ENCODE assay signal across 7 mouse cellular contexts in the genomic region with DNA sequence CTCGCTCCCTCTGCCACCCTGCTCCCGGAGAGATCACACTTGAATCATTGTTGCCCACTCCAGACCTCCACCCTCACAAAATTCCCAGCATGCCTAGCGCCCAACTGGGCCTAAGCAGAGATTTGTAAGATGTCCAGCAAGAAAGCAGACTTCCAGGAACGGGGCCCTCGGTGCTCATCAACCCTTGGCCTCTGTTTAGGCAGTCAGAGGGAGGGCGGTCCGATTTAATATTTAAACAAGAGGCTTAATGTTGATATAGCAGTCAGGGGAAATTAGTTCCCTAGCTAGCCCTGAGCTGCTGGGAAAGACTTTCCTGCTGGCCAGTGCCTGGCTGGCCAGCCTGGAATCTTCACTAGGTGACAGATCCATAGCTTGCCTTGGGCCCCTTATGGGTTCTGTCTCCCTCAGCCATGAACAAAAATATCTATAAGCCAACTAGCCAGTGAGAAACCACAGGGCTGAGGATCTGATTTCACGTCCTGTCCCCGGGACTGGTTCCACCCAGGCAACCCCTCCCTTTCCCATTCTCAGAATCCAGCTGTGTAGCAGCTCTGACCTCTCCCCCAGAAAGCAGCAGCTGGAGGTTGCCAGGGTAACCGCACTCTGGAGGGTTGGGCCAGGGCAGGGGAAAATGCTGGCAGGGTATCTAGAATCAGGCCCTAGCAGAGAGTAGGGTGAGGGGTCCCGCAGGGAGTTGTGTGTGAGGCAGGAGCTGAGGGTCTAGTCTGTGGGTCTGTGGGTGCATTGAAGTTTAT. TPM values are rescaled to one million over a fixed set of nuclear protein-coding genes. Genes with fewer than 3 reads are reported as not detected.
A peak's percentile ranks its signal among the peaks of the same experiment; 100 is the strongest.
DNase-seq lines count a peak whose midpoint lies in the region; ATAC-seq and TF ChIP-seq lines count a peak whose summit lies in the region.

No protein-coding gene starts in this region.

- H3K27ac ChIP-seq in embryonic facial prominence, embryonic 11.5 days (replicated peaks; ENCODE audit: low read depth, low read length) = peak overlapping the region; percentile 62
- H3K27ac ChIP-seq in heart, embryonic 14.5 days (replicated peaks in 1 of 2; ENCODE audit: control insufficient read depth in 1 of 2, insufficient read depth in 1 of 2, low read depth in 2 of 2, low read length in 2 of 2) = peak overlapping the region; percentile 68 to 79
- peak overlapping the region; percentile 90 for H3K27ac ChIP-seq in kidney, postnatal 0 days
- peak overlapping the region; percentile 94 for H3K27ac ChIP-seq in stomach, embryonic 16.5 days (ENCODE audit: low read length)

- no peaks in the 10 kb centered on the region for H3K9me3 ChIP-seq in embryonic facial prominence, embryonic 11.5 days (replicated peaks; ENCODE audit: control insufficient read depth, low read length)
- 0 out of 2 replicates have a peak, but pooled peaks cover 3% of the 10 kb centered on the region for H3K9me3 ChIP-seq in heart, embryonic 14.5 days (ENCODE audit: control insufficient read depth, low read length)
- no peaks in the 10 kb centered on the region for H3K9me3 ChIP-seq in kidney, postnatal 0 days (replicated peaks; ENCODE audit: low read length)
- H3K9me3 ChIP-seq in stomach, embryonic 16.5 days (replicated peaks; ENCODE audit: control insufficient read depth, low read length) = 0 out of 2 replicates have a peak, but pooled peaks cover 4% of the 10 kb centered on the region

- DNase-seq in adrenal gland, adult 8-10 months = peak; percentile 44
- peak; percentile 88 for DNase-seq in embryonic facial prominence, embryonic 11.5 days (ENCODE audit: low spot score)
- DNase-seq in kidney, postnatal 0 days (ENCODE audit: low spot score) = peak; percentile 94
- DNase-seq in lung, postnatal 36 days = peak; percentile 80
- DNase-seq in cerebellum, adult 11 months = no peak

- TF ChIP-seq CTCF in kidney, postnatal 0 days (IDR thresholded peaks at IDR 0.05; ENCODE audit: low read depth) = no peak

- no peaks in the 10 kb centered on the region for H3K36me3 ChIP-seq in embryonic facial prominence, embryonic 11.5 days (replicated peaks; ENCODE audit: control insufficient read depth, insufficient read depth, low read depth, low read length)
- H3K36me3 ChIP-seq in heart, embryonic 14.5 days (ENCODE audit: control insufficient read depth, insufficient read depth, low read length) = no peaks in the 10 kb centered on the region
- 0 out of 2 replicates have a peak, but pooled peaks cover 3% of the 10 kb centered on the region for H3K36me3 ChIP-seq in kidney, postnatal 0 days (ENCODE audit: insufficient read depth, low read length)
- no peaks in the 10 kb centered on the region for H3K36me3 ChIP-seq in stomach, embryonic 16.5 days (ENCODE audit: control insufficient read depth, insufficient read depth, low read length)

- H3K27me3 ChIP-seq in embryonic facial prominence, embryonic 11.5 days (ENCODE audit: control insufficient read depth, insufficient read depth, low read length) = no peaks in the 10 kb centered on the region
- H3K27me3 ChIP-seq in heart, embryonic 14.5 days (ENCODE audit: control insufficient read depth, insufficient read depth, low read length) = no peaks in the 10 kb centered on the region
- no peaks in the 10 kb centered on the region for H3K27me3 ChIP-seq in kidney, postnatal 0 days (ENCODE audit: insufficient read depth, low read length)
- H3K27me3 ChIP-seq in stomach, embryonic 16.5 days (ENCODE audit: control insufficient read depth, insufficient read depth, low read length) = no peaks in the 10 kb centered on the region

- peaks cover 12% of the 10 kb centered on the region for H3K4me1 ChIP-seq in embryonic facial prominence, embryonic 11.5 days (ENCODE audit: control insufficient read depth, insufficient read depth, low read length)
- peaks cover 20% of the 10 kb centered on the region in 2 experiments for H3K4me1 ChIP-seq in heart, embryonic 14.5 days (ENCODE audit: control insufficient read depth in 2 of 2, insufficient read depth in 2 of 2, low read length in 2 of 2)
- H3K4me1 ChIP-seq in kidney, postnatal 0 days (replicated peaks; ENCODE audit: insufficient read depth, low read length) = peaks cover 21% of the 10 kb centered on the region
- H3K4me1 ChIP-seq in stomach, embryonic 16.5 days (ENCODE audit: control insufficient read depth, insufficient read depth, low read length) = peaks cover 41% of the 10 kb centered on the region

- peak; percentile 87 for ATAC-seq in embryonic facial prominence, embryonic 11.5 days (replicated peaks; ENCODE audit: insufficient number of reproducible peaks, low FRiP score, low TSS enrichment, low read depth)
- peak; percentile 78 for ATAC-seq in heart, embryonic 14.5 days (ENCODE audit: insufficient number of reproducible peaks, insufficient read depth, low FRiP score, low read depth)
- ATAC-seq in kidney, postnatal 0 days (replicated peaks; ENCODE audit: low FRiP score, low read depth) = peak; percentile 89
- peak; percentile 92 for ATAC-seq in stomach, embryonic 16.5 days (ENCODE audit: insufficient read depth, low FRiP score)

- WGBS in embryonic facial prominence, embryonic 11.5 days = 39% methylated on average over 11 of the region's 11 CpGs
- 49% methylated on average over 11 of the region's 11 CpGs for WGBS in heart, embryonic 14.5 days
- 12% methylated on average over 11 of the region's 11 CpGs for WGBS in kidney, postnatal 0 days
- 16% methylated on average over 11 of the region's 11 CpGs for WGBS in stomach, embryonic 16.5 days

- H3K4me2 ChIP-seq in embryonic facial prominence, embryonic 11.5 days (ENCODE audit: low read depth, low read length) = no peak overlapping the region
- H3K4me2 ChIP-seq in heart, embryonic 14.5 days (ENCODE audit: low read length) = 0 out of 2 replicates have a peak overlapping the region, but pooled peaks have one; percentile 11
- peak overlapping the region; percentile 16; the same call in 1 of the 2 replicates for H3K4me2 ChIP-seq in kidney, postnatal 0 days (ENCODE audit: low read length)
- H3K4me2 ChIP-seq in stomach, embryonic 16.5 days (ENCODE audit: low read depth, low read length) = peak overlapping the region; percentile 29

- H3K9ac ChIP-seq in embryonic facial prominence, embryonic 11.5 days (replicated peaks; ENCODE audit: low read length) = no peak overlapping the region; the same call in 1 of the 2 replicates
- H3K9ac ChIP-seq in heart, embryonic 14.5 days (ENCODE audit: low read length) = peak overlapping the region; percentile 18; the same call in 1 of the 2 replicates
- H3K9ac ChIP-seq in kidney, postnatal 0 days (ENCODE audit: low read depth, low read length) = no peak overlapping the region
- peak overlapping the region; percentile 47 for H3K9ac ChIP-seq in stomach, embryonic 16.5 days (ENCODE audit: low read length)

- H3K4me3 ChIP-seq in embryonic facial prominence, embryonic 11.5 days (ENCODE audit: low read depth, low read length) = no peak overlapping the region
- H3K4me3 ChIP-seq in heart, embryonic 14.5 days (ENCODE audit: control insufficient read depth in 1 of 2, insufficient read depth in 1 of 2, low read depth in 1 of 2, low read length in 2 of 2) = no peak overlapping the region
- no peak overlapping the region for H3K4me3 ChIP-seq in kidney, postnatal 0 days (replicated peaks; ENCODE audit: low read depth, low read length)
- H3K4me3 ChIP-seq in stomach, embryonic 16.5 days (replicated peaks; ENCODE audit: low read length) = no peak overlapping the region

RNA-seq across cellular contexts. Expression of a gene that starts 28.2 kb away (rescaled TPM):
- total RNA-seq in adrenal gland, adult 8-10 months (2022) = 10 to 100 TPM in 3 of 4 experiments, 1 to 10 TPM in 1; 8.1 to 18.4 (median 12.7) TPM
- 0.28 and 1.1 TPM in 2 replicates for polyA plus RNA-seq in embryonic facial prominence, embryonic 11.5 days (2014; fragmentation: Nextera tagmentation; extraction: Ambion mirVana)
- 0.43 and 0.88 TPM in 2 replicates for polyA plus RNA-seq in heart, embryonic 14.5 days (2014; fragmentation: Nextera tagmentation; extraction: Ambion mirVana)
- 26.5 and 27.2 TPM in 2 replicates for polyA plus RNA-seq in kidney, postnatal 0 days (2015; fragmentation: Nextera tagmentation; extraction: Ambion mirVana)
- 15.3 and 16.9 TPM in 2 replicates for polyA plus RNA-seq in stomach, embryonic 16.5 days (2015; fragmentation: Nextera tagmentation; extraction: Ambion mirVana)

RNA-seq across cellular contexts. Expression of a gene that starts 51.0 kb away (rescaled TPM):
- total RNA-seq in adrenal gland, adult 8-10 months (2022) = 100 to 1,000 TPM; 296 to 432 (median 354) TPM
- 106 and 117 TPM in 2 replicates for polyA plus RNA-seq in embryonic facial prominence, embryonic 11.5 days (2014; fragmentation: Nextera tagmentation; extraction: Ambion mirVana)
- polyA plus RNA-seq in heart, embryonic 14.5 days (2014; fragmentation: Nextera tagmentation; extraction: Ambion mirVana) = 161 and 163 TPM in 2 replicates
- 90.9 and 104 TPM in 2 replicates for polyA plus RNA-seq in kidney, postnatal 0 days (2015; fragmentation: Nextera tagmentation; extraction: Ambion mirVana)
- polyA plus RNA-seq in stomach, embryonic 16.5 days (2015; fragmentation: Nextera tagmentation; extraction: Ambion mirVana) = 211 and 262 TPM in 2 replicates

Comparison
In these comparisons a context has a peak if more than half of its experiments do, and no peak if none do; other contexts are left out.
1. H3K9ac ChIP-seq: peak in heart, embryonic 14.5 days (single experiment) and stomach, embryonic 16.5 days (single experiment); none in embryonic facial prominence, embryonic 11.5 days (single experiment) and kidney, postnatal 0 days (single experiment).
2. Peak in every context shown above with its lines, with median percentiles within 50 percentile points of each other: ATAC-seq and H3K27ac ChIP-seq.